Mouse (Mus musculus) heart, adult 2 months (tissue): ENCODE data around the gene Zfp281.

Experiments used
- CTCF ChIP-seq: fragments of 200-600 bp; IDR thresholded peaks from 2 replicates; pipeline ENCODE4 v1.8.1; 2022; ENCODE audit warnings: antibody characterized with exemption, mild to moderate bottlenecking, moderate library complexity
- EP300 ChIP-seq: fragments of 200-500 bp; IDR thresholded peaks from 2 replicates; pipeline ENCODE4 v1.6.1; 2011; ENCODE audit warnings: low read depth, low read length, control low read depth; ENCODE audit not compliant: insufficient read depth
- POLR2A ChIP-seq: fragments of 200-500 bp; IDR thresholded peaks from 2 replicates; pipeline ENCODE4 v1.6.1; 2011; ENCODE audit warnings: mild to moderate bottlenecking, low read depth, low read length, control low read depth; ENCODE audit not compliant: insufficient read depth

GRCm38 (mm10) chr1:136661511-136661910, 36.8 kb downstream of the Zfp281 start:
- TF ChIP-seq CTCF (no peak), POLR2A (no peak), EP300 (no peak)
